Mouse (Mus musculus) heart, adult 2 months (tissue): ENCODE measurements around the gene Calml3.

ENCODE experiments used
- CTCF ChIP-seq: fragments of 200-600 bp; IDR thresholded peaks from 2 replicates; pipeline ENCODE4 v1.8.1; 2022; ENCODE audit warnings: antibody characterized with exemption, mild to moderate bottlenecking, moderate library complexity
- POLR2A ChIP-seq: fragments of 200-500 bp; IDR thresholded peaks from 2 replicates; pipeline ENCODE4 v1.6.1; 2011; ENCODE audit warnings: mild to moderate bottlenecking, low read depth, low read length, control low read depth; ENCODE audit not compliant: insufficient read depth

- TF ChIP-seq CTCF (no peak), POLR2A (no peak)
These were observed 14.1 kb upstream of the Calml3 start for GRCm38 (mm10) chr13:3818012-3818739.
